Mouse (Mus musculus): ENCODE data around the gene Syngr2. TPM values are rescaled to one million over a fixed set of nuclear protein-coding genes. Genes with fewer than 3 reads are reported as not detected.
A peak's percentile ranks its signal among the peaks of the same experiment; 100 is the strongest.

Syngr2 gene
- total and polyA plus RNA-seq, 3 experiments: 189 to 384 TPM; not detected in 1

GRCm38 (mm10) chr11:117781993-117782704 is 27.3 kb upstream of the Syngr2 start, which contains the start of the genes Tmc8 and Tmc6 (continued):
- TF ChIP-seq UBTF (IDR thresholded peaks at IDR 0.05; ENCODE audit: borderline replicate concordance, insufficient read depth, low read depth, low read length) (0 out of 2 replicates have a peak, but pooled peaks have one; percentile 64), USF2 (IDR thresholded peaks at IDR 0.05; ENCODE audit: borderline replicate concordance in 1 of 2, insufficient read depth in 1 of 2, low read depth in 1 of 2, low read length in 2 of 2) (peak; percentile 46 to 86; a peak in 2 of 4 replicates), ZKSCAN1 (IDR thresholded peaks at IDR 0.05; ENCODE audit: low read depth, low read length) (no peak)

- TF ChIP-seq JUND (IDR thresholded peaks at IDR 0.05; ENCODE audit: low read depth, low read length): no peak
- TF ChIP-seq MXI1 (IDR thresholded peaks at IDR 0.05; ENCODE audit: low read depth, low read length): peak; percentile 12
- Histone ChIP-seq H3K27ac (ENCODE audit: control insufficient read depth, low read depth, low read length) (peak overlapping the region; percentile 96), H3K9me3 (replicated peaks; ENCODE audit: insufficient read depth, low read length) (no peaks in the 10 kb centered on the region), H3K9ac (ENCODE audit: control insufficient read depth, low read depth, low read length, poor library complexity, severe bottlenecking) (peak overlapping the region; percentile 82), H3K27me3 (ENCODE audit: control insufficient read depth in 1 of 2, insufficient read depth in 2 of 2, low read length in 2 of 2) (no peaks in the 10 kb centered on the region), H3K4me3 (ENCODE audit: control insufficient read depth in 1 of 2, insufficient read depth in 1 of 2, low read depth in 2 of 2, low read length in 2 of 2) (peak overlapping the region; percentile 74 to 81), H3K36me3 (ENCODE audit: control insufficient read depth in 1 of 2, insufficient read depth in 2 of 2, low read length in 2 of 2) (no peaks in the 10 kb centered on the region), H3K4me1 (ENCODE audit: control insufficient read depth in 1 of 2, insufficient read depth in 2 of 2, low read length in 2 of 2) (peaks cover 3 to 13% of the 10 kb centered on the region in 2 experiments; a peak in 2 of 4 replicates), H3K79me2 (ENCODE audit: control insufficient read depth, insufficient read depth, low read length, poor library complexity) (peaks cover 33% of the 10 kb centered on the region)
- DNase-seq (ENCODE audit: low read depth, low spot score): peak; percentile 51
These were observed 26.8 kb upstream of the Syngr2 start for GRCm38 (mm10) chr11:117782705-117783034.

- TF ChIP-seq CTCF (IDR thresholded peaks at IDR 0.05 in 2 of 3, conservative IDR thresholded peaks at IDR 0.05 in 1 of 3; ENCODE audit: control insufficient read depth in 1 of 3, insufficient read depth in 1 of 3, low read depth in 2 of 3, low read length in 3 of 3, poor library complexity in 1 of 3, severe bottlenecking in 1 of 3) (peak in 2 of 3 experiments; percentile 62 to 83; a peak in 5 of 6 replicates), MXI1 (IDR thresholded peaks at IDR 0.05; ENCODE audit: low read depth, low read length) (no peak), HCFC1 (IDR thresholded peaks at IDR 0.05; ENCODE audit: low read depth, low read length) (no peak), MYB (IDR thresholded peaks at IDR 0.05; ENCODE audit: low read depth, low read length) (no peak), EP300 (IDR thresholded peaks at IDR 0.05; ENCODE audit: low read depth in 1 of 2, low read length in 2 of 2) (no peak), POLR2A (IDR thresholded peaks at IDR 0.05; ENCODE audit: control insufficient read depth in 1 of 2, insufficient read depth in 1 of 2, low read depth in 1 of 2, low read length in 2 of 2, poor library complexity in 1 of 2) (no peak), POLR2AphosphoS2 (IDR thresholded peaks at IDR 0.05; ENCODE audit: low read length) (no peak), UBTF (IDR thresholded peaks at IDR 0.05; ENCODE audit: borderline replicate concordance, insufficient read depth, low read depth, low read length) (no peak), ZC3H11A (IDR thresholded peaks at IDR 0.05; ENCODE audit: low read depth, low read length) (no peak), SMC3 (IDR thresholded peaks at IDR 0.05; ENCODE audit: low read depth, low read length) (no peak), RAD21 (IDR thresholded peaks at IDR 0.05; ENCODE audit: low read depth, low read length) (peak; percentile 6), TAL1 (IDR thresholded peaks at IDR 0.05; ENCODE audit: low read length) (no peak), ELF1 (IDR thresholded peaks at IDR 0.05; ENCODE audit: low read depth, low read length) (no peak), ZMIZ1 (IDR thresholded peaks at IDR 0.05; ENCODE audit: low read depth, low read length) (no peak), NELFE (IDR thresholded peaks at IDR 0.05; ENCODE audit: low read depth, low read length) (no peak), RCOR1 (IDR thresholded peaks at IDR 0.05; ENCODE audit: low read depth, low read length) (no peak)
- no peaks in the 10 kb centered on the region for H3K9me3 ChIP-seq (replicated peaks; ENCODE audit: insufficient read depth, low read length)
- DNase-seq (ENCODE audit: low read depth, low spot score): peak; percentile 76
- H3K27me3 ChIP-seq (ENCODE audit: control insufficient read depth in 1 of 2, insufficient read depth in 2 of 2, low read length in 2 of 2): no peaks in the 10 kb centered on the region
- H3K79me2 ChIP-seq (ENCODE audit: control insufficient read depth, insufficient read depth, low read length, poor library complexity): peaks cover 32% of the 10 kb centered on the region
- peak overlapping the region; percentile 96 for H3K27ac ChIP-seq (ENCODE audit: control insufficient read depth, low read depth, low read length)
- peaks cover 3 to 13% of the 10 kb centered on the region in 2 experiments; a peak in 2 of 4 replicates for H3K4me1 ChIP-seq (ENCODE audit: control insufficient read depth in 1 of 2, insufficient read depth in 2 of 2, low read length in 2 of 2)
- no peaks in the 10 kb centered on the region for H3K36me3 ChIP-seq (ENCODE audit: control insufficient read depth in 1 of 2, insufficient read depth in 2 of 2, low read length in 2 of 2)
- peak overlapping the region; percentile 74 to 81 for H3K4me3 ChIP-seq (ENCODE audit: control insufficient read depth in 1 of 2, insufficient read depth in 1 of 2, low read depth in 2 of 2, low read length in 2 of 2)
- peak overlapping the region; percentile 82 for H3K9ac ChIP-seq (ENCODE audit: control insufficient read depth, low read depth, low read length, poor library complexity, severe bottlenecking)
These were observed 26.4 kb upstream of the Syngr2 start for GRCm38 (mm10) chr11:117783089-117783488.

Data from MEL (cell line).